Mouse (Mus musculus): ENCODE results near the gene Taf11. TPM values are rescaled to one million over a fixed set of nuclear protein-coding genes. Genes with fewer than 3 reads are reported as not detected.

The Taf11 gene
- polyA plus RNA-seq (2012; rRNA removed), result 40.5 and 41.3 TPM in 2 replicates

DNA sequence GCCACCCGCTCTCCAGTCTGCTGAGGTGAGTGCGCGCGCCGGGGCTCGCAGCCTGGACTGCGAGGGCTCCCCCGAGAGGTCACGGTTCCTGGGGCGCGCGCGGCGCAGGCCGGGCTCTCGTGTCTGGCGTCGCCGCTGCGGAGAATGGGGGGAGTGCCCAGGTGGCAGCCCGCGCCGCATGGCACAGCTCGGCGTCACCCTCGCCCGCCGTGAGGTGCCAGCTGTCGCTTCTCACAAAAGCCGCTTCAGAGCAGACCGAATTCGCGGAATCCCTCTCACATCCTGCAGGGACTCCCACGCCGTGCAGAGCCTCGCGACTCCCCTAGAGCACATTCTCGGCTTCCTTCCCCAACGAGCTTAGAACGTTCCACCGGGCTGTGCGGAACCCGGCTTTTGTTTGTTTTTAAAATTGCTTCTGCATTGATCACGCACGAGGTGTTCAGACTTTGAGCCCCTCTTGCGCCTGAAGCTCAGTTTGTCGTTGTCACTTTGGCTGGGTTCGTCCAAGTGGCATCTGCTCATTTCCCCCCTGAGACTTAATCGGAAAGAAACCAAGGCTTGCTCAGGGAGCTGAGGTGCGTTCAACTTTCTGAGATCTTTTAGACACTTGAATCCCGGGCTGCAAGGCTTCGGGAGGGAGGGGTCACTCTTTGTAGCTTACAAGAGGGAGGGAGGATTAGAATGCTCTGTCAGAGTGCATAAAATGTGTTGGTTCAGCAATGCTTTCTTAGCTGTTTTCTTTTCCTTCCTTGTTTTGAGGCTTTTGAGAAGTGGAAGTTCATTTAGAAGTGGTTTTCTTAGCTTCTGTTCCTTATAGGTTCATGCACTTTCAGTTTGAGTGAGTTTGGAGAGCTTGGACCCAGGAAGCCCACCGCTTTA lies at the start of gene Taf11:
Gene Taf11, minus strand, starts transcription at position 223 of the 879 bp plus-strand sequence.
- no peak for TF ChIP-seq POLR2A (IDR thresholded peaks at IDR 0.05; ENCODE audit: borderline replicate concordance, extremely low read depth, insufficient read depth, insufficient read length, poor library complexity, severe bottlenecking)
- TF ChIP-seq CTCF (IDR thresholded peaks at IDR 0.05; ENCODE audit: borderline replicate concordance, extremely low read depth, insufficient read depth, insufficient read length), result no peak
- DNase-seq (ENCODE audit: low read depth), result peak; percentile 76

DNA sequence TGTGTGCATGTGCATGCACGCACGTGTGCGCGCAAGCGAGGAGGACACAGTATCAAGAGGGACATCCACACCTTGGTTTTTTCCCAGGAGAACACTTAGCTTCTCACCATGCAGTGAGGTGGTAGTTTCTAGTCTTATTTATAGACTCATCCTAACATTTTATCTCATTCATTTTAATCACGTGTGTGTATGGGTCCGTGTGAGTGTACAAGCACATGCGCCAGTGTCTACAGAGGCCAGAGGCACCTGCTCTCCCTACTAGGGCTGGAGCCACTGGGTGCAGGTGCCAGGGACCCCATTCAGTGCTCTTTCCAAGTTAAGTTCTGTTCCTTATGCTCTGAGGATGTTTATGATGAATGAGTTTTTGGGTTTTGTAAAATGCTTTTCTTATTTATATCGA lies 48.0 kb upstream of the Taf11 start:
- TF ChIP-seq CTCF (IDR thresholded peaks at IDR 0.05; ENCODE audit: borderline replicate concordance, extremely low read depth, insufficient read depth, insufficient read length) (no peak), POLR2A (IDR thresholded peaks at IDR 0.05; ENCODE audit: borderline replicate concordance, extremely low read depth, insufficient read depth, insufficient read length, poor library complexity, severe bottlenecking) (no peak)
- DNase-seq (ENCODE audit: low read depth), result no peak

DNA sequence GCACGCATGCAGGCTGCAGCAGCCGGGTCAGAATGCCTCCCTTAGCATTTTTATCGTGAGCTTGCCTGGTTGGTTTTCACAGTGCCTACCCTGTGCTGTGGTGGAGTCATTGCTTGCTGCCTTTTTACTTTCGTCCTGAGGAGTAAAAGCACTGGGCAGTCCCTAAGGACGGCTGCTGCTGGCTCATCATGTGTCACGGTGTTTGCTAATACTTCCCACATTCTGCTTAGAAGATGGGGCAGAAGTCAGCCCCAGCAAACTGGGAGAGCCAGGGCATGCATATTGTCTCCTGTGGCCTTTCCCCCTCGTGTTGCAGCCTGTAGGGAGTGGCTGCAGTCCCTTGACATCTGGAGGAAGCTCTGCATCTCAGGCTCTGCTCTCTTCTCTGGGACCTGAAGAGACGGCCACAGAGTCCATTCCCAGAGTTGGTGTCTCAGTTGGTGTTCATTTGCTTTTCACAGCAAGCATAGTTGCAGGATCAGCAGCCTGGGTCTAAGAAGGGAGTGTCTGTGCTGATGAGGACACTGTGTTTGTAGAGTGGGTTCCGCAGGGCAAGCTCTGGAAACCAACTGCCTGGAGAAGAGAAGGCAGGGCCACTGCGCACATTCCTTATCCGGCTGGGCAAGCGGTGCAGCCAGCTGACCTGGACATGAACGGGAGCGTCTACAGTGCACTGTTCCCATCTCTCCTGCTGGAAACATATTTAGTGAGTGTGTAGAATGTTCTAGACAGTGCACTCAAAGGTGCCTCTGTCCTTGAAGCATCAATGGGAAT lies 45.2 kb upstream of the Taf11 start:
- no peak for DNase-seq (ENCODE audit: low read depth)
- TF ChIP-seq CTCF (IDR thresholded peaks at IDR 0.05; ENCODE audit: borderline replicate concordance, extremely low read depth, insufficient read depth, insufficient read length), result no peak
- no peak for TF ChIP-seq POLR2A (IDR thresholded peaks at IDR 0.05; ENCODE audit: borderline replicate concordance, extremely low read depth, insufficient read depth, insufficient read length, poor library complexity, severe bottlenecking)

DNA sequence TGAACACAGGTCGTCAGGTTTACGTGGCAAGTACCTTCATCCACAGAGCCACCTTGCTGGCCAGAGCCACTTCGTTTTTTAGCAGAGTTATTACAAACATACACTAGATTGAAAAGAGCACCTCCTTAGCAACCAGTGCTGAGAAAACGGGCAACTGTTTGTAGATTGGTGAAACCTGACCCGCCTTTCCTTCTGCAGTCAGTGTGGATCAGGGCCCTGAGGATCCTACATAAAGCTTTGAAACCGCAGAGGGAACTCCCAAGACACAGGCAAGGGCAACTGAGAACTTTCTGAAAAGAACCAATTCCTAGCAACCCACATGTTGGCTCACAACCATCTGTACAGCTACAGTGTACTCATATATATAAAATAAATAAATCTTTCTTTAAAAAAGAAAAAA lies 43.5 kb upstream of the Taf11 start:
- TF ChIP-seq CTCF (IDR thresholded peaks at IDR 0.05; ENCODE audit: borderline replicate concordance, extremely low read depth, insufficient read depth, insufficient read length), result no peak
- TF ChIP-seq POLR2A (IDR thresholded peaks at IDR 0.05; ENCODE audit: borderline replicate concordance, extremely low read depth, insufficient read depth, insufficient read length, poor library complexity, severe bottlenecking), result no peak
- DNase-seq (ENCODE audit: low read depth), result no peak

DNA sequence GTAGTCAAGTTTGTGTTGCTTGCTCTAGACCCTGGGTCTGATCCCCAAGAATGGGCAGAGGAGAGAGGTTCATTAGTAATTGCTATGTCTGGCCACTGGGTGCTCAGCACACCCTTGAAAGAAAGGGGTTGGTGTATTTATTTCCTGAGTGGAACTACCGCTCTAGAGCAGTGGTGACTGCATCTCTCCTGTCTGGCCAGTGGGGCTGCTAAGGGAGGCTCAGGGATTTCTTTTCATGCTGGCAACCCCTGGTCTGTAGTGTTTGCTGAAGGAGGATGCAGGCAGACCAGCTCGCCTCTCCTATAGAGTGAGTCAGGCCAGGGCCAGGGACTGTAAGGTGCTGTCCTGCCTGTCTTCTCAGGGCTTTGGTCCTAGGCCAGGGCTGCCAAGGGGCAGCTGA lies 37.5 kb upstream of the Taf11 start:
- TF ChIP-seq POLR2A (IDR thresholded peaks at IDR 0.05; ENCODE audit: borderline replicate concordance, extremely low read depth, insufficient read depth, insufficient read length, poor library complexity, severe bottlenecking) (no peak), CTCF (IDR thresholded peaks at IDR 0.05; ENCODE audit: borderline replicate concordance, extremely low read depth, insufficient read depth, insufficient read length) (no peak)
- DNase-seq (ENCODE audit: low read depth), result no peak

DNA sequence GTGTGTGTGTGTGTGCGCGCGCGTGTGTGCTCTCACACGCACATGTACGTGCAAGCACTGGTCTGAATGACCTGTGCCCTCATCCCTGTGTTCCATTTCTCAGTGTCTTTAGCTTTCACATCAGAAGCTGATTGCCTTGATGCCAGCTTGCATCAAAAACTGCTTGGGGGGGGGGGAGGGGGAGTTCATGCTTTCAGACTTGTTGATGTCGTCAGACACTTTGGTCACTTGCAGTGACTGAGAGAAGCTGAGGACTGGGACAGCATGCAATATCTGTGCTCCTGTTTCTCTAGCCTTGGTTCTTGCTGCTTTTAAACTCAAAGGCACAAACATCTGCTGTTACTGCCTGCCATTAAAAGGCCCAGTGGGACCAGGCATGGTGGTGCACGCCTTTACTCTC lies 36.7 kb upstream of the Taf11 start:
- DNase-seq (ENCODE audit: low read depth), result no peak
- TF ChIP-seq CTCF (IDR thresholded peaks at IDR 0.05; ENCODE audit: borderline replicate concordance, extremely low read depth, insufficient read depth, insufficient read length) (no peak), POLR2A (IDR thresholded peaks at IDR 0.05; ENCODE audit: borderline replicate concordance, extremely low read depth, insufficient read depth, insufficient read length, poor library complexity, severe bottlenecking) (no peak)

DNA sequence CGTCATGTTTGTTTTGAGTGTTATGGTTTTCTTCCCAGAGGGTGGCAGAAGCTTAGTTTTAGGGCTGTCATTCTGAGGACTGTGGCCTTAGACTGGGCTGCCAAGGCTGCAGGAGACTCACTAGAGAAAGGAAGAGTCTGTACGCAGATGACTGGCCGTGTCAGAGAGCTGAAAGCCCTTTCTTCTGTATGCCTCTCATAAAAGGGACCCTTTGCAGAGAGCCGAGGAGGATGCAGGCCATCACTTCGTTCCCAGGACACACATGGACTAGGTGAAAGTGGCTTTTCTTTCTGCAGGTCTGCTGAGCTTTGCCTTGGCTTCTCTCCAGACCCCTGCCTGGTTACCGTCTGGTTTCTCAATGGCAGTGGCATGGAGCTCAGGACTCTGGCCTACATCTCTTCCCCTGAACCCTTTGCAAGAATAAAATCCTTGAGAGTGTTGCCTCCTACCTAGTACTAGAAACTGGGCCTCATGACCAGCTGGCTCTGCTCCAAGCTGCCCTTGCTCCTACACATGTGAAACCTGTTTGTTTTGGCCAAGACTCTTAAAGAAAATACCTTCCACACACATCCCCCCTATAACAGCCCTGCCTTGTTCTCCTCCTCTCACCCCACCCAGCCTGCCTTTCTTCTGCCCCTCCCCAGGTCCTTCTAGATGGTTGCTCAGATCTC lies 36.0 kb upstream of the Taf11 start:
- no peak for TF ChIP-seq CTCF (IDR thresholded peaks at IDR 0.05; ENCODE audit: borderline replicate concordance, extremely low read depth, insufficient read depth, insufficient read length)
- no peak for TF ChIP-seq POLR2A (IDR thresholded peaks at IDR 0.05; ENCODE audit: borderline replicate concordance, extremely low read depth, insufficient read depth, insufficient read length, poor library complexity, severe bottlenecking)
- DNase-seq (ENCODE audit: low read depth), result peak; percentile 70

DNA sequence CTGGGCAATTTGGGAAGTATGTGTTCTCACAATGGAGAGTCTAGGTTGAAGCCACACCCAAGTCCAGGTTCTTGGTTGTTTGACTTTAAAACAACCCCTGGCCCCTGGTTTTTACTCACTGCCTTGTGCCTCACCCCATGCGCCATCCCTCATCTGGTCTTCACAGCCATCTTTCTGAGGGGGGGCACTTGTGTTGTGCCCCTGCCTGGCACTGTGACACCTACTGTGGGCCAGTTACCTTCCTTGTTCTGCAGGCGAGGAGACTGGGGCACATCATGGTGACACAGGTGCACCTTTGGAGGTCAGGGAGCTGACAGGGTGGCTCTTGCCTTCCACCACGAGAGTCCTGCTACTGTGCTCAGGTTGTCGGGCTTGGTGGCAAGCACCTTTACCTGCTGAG lies 32.5 kb upstream of the Taf11 start:
- no peak for TF ChIP-seq POLR2A (IDR thresholded peaks at IDR 0.05; ENCODE audit: borderline replicate concordance, extremely low read depth, insufficient read depth, insufficient read length, poor library complexity, severe bottlenecking)
- DNase-seq (ENCODE audit: low read depth), result no peak

DNA sequence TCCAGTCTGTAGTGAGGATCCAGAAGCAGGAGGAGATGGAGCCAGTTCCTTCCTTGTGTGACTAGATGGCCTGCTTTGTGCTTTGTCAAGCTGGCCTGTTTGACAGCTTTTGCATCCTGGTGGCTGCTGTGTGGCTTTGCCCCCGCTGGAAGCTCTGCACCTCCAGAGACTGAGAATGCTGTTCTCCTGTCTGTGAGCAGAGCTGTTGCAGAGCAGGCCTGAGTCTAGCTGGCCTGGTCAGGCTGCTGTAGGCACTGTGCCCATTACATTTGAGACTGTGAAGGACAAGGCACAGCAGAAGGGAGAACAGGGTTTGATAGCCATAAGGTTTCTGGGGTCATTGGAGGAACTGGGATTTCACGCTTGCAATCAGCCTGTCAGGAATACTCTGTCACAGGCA lies 32.1 kb upstream of the Taf11 start:
- TF ChIP-seq CTCF (IDR thresholded peaks at IDR 0.05; ENCODE audit: borderline replicate concordance, extremely low read depth, insufficient read depth, insufficient read length), result no peak
- TF ChIP-seq POLR2A (IDR thresholded peaks at IDR 0.05; ENCODE audit: borderline replicate concordance, extremely low read depth, insufficient read depth, insufficient read length, poor library complexity, severe bottlenecking), result no peak
- no peak for DNase-seq (ENCODE audit: low read depth)

DNA sequence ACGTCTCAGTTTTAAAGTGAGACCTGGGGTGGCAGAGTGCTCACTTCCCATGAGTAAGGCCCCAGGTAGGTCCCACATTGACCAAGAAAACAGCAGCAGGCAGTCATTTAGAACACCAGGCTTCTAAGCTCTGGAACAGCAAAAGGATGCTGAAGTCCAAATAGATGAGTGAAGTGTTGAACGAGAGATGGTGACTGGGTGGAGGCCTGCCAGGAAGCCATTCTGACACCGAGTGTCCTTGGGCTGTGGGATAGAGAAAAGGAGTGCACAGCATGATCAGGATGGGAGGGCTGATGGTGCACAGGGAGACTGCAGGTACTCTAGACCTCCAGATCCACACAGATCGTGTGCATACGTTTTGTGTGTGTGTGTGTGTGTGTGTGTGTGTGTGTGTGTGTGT lies 31.5 kb upstream of the Taf11 start:
- DNase-seq (ENCODE audit: low read depth), result no peak
- no peak for TF ChIP-seq POLR2A (IDR thresholded peaks at IDR 0.05; ENCODE audit: borderline replicate concordance, extremely low read depth, insufficient read depth, insufficient read length, poor library complexity, severe bottlenecking)
- no peak for TF ChIP-seq CTCF (IDR thresholded peaks at IDR 0.05; ENCODE audit: borderline replicate concordance, extremely low read depth, insufficient read depth, insufficient read length)

DNA sequence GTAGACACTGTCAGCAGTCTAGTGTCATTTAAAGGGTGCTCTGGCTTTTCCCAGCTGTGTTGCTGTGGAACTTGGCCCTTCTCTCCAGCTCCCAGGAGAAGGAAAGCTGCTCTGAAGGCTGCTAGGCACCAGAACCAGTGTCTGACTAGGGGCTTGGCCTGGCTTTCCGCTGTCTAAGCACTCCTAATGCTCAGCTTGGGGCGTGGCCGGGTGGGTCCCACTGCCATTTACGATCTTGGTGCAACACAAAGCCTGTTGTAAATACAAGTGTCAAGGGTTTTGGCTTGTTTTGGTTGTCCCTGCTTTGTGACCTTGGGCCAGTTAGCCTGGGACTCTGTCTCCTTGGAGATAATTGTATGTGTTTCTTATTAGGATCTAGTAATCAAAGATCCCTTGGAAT lies 30.7 kb upstream of the Taf11 start:
- no peak for DNase-seq (ENCODE audit: low read depth)
- TF ChIP-seq POLR2A (IDR thresholded peaks at IDR 0.05; ENCODE audit: borderline replicate concordance, extremely low read depth, insufficient read depth, insufficient read length, poor library complexity, severe bottlenecking) (no peak), CTCF (IDR thresholded peaks at IDR 0.05; ENCODE audit: borderline replicate concordance, extremely low read depth, insufficient read depth, insufficient read length) (no peak)
